ENCODE assay signal across 7 mouse cellular contexts in genomic region chr14:14701710-14702329, GRCm38 (mm10). TPM values are rescaled to one million over a fixed set of nuclear protein-coding genes. Genes with fewer than 3 reads are reported as not detected.
DNase-seq lines count a peak whose midpoint lies in the region; ATAC-seq and TF ChIP-seq lines count a peak whose summit lies in the region.

Slc4a7 (plus strand) TSS chr14:14702279.

- 84% methylated on average over 5 of the region's 5 CpGs for WGBS in embryonic facial prominence, embryonic 15.5 days
- WGBS in hindbrain, embryonic 15.5 days, result 90% methylated on average over 5 of the region's 5 CpGs
- 58% methylated on average over 5 of the region's 5 CpGs for WGBS in liver, postnatal 0 days (ENCODE audit: insufficient replicate concordance)

- H3K27me3 ChIP-seq in embryonic facial prominence, embryonic 15.5 days, result no peaks in the 10 kb centered on the region
- no peaks in the 10 kb centered on the region for H3K27me3 ChIP-seq in hindbrain, embryonic 15.5 days
- no peaks in the 10 kb centered on the region for H3K27me3 ChIP-seq in liver, postnatal 0 days (ENCODE audit: insufficient read depth, low read length)

- peak within 1 kb of the TSS; percentile 55 for H3K4me2 ChIP-seq in embryonic facial prominence, embryonic 15.5 days (replicated peaks)
- peak within 1 kb of the TSS; percentile 61 for H3K4me2 ChIP-seq in hindbrain, embryonic 15.5 days
- H3K4me2 ChIP-seq in liver, postnatal 0 days (ENCODE audit: low read depth, low read length), result peak within 1 kb of the TSS; percentile 92

- peaks cover 11% of the 10 kb centered on the region for H3K4me1 ChIP-seq in embryonic facial prominence, embryonic 15.5 days
- H3K4me1 ChIP-seq in hindbrain, embryonic 15.5 days (replicated peaks), result peaks cover 23% of the 10 kb centered on the region
- H3K4me1 ChIP-seq in liver, postnatal 0 days (ENCODE audit: insufficient read depth), result peaks cover 11% of the 10 kb centered on the region

- DNase-seq in thymus, postnatal 0 days (ENCODE audit: low spot score), result no peak
- DNase-seq in thymus, adult 18-20 months, result no peak
- no peak for DNase-seq in liver, postnatal 0 days
- DNase-seq in cerebellum, postnatal 25 days, result no peak
- no peak for DNase-seq in MN1 (ENCODE audit: low spot score)

- no peak for ATAC-seq in embryonic facial prominence, embryonic 15.5 days (ENCODE audit: insufficient number of reproducible peaks, low FRiP score, low TSS enrichment, low read depth)
- ATAC-seq in hindbrain, embryonic 15.5 days (ENCODE audit: low FRiP score, low read depth), result no peak
- no peak for ATAC-seq in liver, postnatal 0 days

- peak within 1 kb of the TSS; percentile 85 for H3K4me3 ChIP-seq in embryonic facial prominence, embryonic 15.5 days (replicated peaks)
- H3K4me3 ChIP-seq in hindbrain, embryonic 15.5 days, result peak within 1 kb of the TSS; percentile 96
- peak within 1 kb of the TSS; percentile 79 for H3K4me3 ChIP-seq in liver, postnatal 0 days (ENCODE audit: low read depth, low read length)

- no peak for TF ChIP-seq EP300 in liver, postnatal 0 days (IDR thresholded peaks at IDR 0.05; ENCODE audit: low read depth)

- H3K36me3 ChIP-seq in embryonic facial prominence, embryonic 15.5 days, result no peaks in the 10 kb centered on the region
- no peaks in the 10 kb centered on the region for H3K36me3 ChIP-seq in hindbrain, embryonic 15.5 days
- no peaks in the 10 kb centered on the region for H3K36me3 ChIP-seq in liver, postnatal 0 days (replicated peaks; ENCODE audit: insufficient read depth, low read length)

- H3K9me3 ChIP-seq in embryonic facial prominence, embryonic 15.5 days (replicated peaks), result no peaks in the 10 kb centered on the region
- H3K9me3 ChIP-seq in hindbrain, embryonic 15.5 days, result no peaks in the 10 kb centered on the region
- no peaks in the 10 kb centered on the region for H3K9me3 ChIP-seq in liver, postnatal 0 days (ENCODE audit: low read length)

- peak within 1 kb of the TSS; percentile 97 for H3K27ac ChIP-seq in embryonic facial prominence, embryonic 15.5 days (replicated peaks)
- H3K27ac ChIP-seq in hindbrain, embryonic 15.5 days (replicated peaks), result peak within 1 kb of the TSS; percentile 99
- H3K27ac ChIP-seq in liver, postnatal 0 days (ENCODE audit: low read depth), result peak within 1 kb of the TSS; percentile 88

- TF ChIP-seq CTCF in liver, postnatal 0 days (IDR thresholded peaks at IDR 0.05; ENCODE audit: low read depth), result no peak

- H3K9ac ChIP-seq in embryonic facial prominence, embryonic 15.5 days, result peak within 1 kb of the TSS; percentile 94
- H3K9ac ChIP-seq in hindbrain, embryonic 15.5 days, result peak within 1 kb of the TSS; percentile 97
- peak within 1 kb of the TSS; percentile 77 for H3K9ac ChIP-seq in liver, postnatal 0 days (replicated peaks)

RNA-seq across cellular contexts. Expression of gene Slc4a7, which starts in this region (rescaled TPM):
- 12.1 and 17.3 TPM in 2 replicates for polyA plus RNA-seq in thymus, postnatal 0 days (2015; fragmentation: Nextera tagmentation; extraction: Ambion mirVana)
- polyA plus RNA-seq in embryonic facial prominence, embryonic 15.5 days (2015; fragmentation: Nextera tagmentation; extraction: Ambion mirVana), result 15.3 and 15.7 TPM in 2 replicates
- 27.9 and 29.9 TPM in 2 replicates for polyA plus RNA-seq in hindbrain, embryonic 15.5 days (2015; fragmentation: Nextera tagmentation; extraction: Ambion mirVana)
- polyA plus RNA-seq in liver, postnatal 0 days (2015; fragmentation: Nextera tagmentation; extraction: Ambion mirVana), result 2.7 and 4.3 TPM in 2 replicates
